Mouse (Mus musculus) testis, adult 2 months (tissue): ENCODE measurements around the gene Atp8a2. TPM values are rescaled to one million over a fixed set of nuclear protein-coding genes. Genes with fewer than 3 reads are reported as not detected.

Experiments
- H3K27ac ChIP-seq: fragments of 200-500 bp; 2 replicates; pipeline ENCODE4 v1.5.1; 2012; ENCODE audit warnings: low read depth, low read length; ENCODE audit not compliant: control insufficient read depth, insufficient read depth
- H3K27me3 ChIP-seq: fragments of 200-500 bp; 2 replicates; pipeline ENCODE4 v1.6.1; 2012; ENCODE audit warnings: mild to moderate bottlenecking, low read length, moderate library complexity; ENCODE audit not compliant: control insufficient read depth, insufficient read depth
- H3K36me3 ChIP-seq: fragments of 200-500 bp; 2 replicates; pipeline ENCODE4 v1.6.1; 2012; ENCODE audit warnings: mild to moderate bottlenecking, low read length; ENCODE audit not compliant: control insufficient read depth, insufficient read depth
- H3K4me1 ChIP-seq: fragments of 200-500 bp; 2 replicates; pipeline ENCODE4 v1.6.1; 2012; ENCODE audit warnings: low read length; ENCODE audit not compliant: control insufficient read depth, insufficient read depth
- H3K4me3 ChIP-seq: fragments of 200-500 bp; 2 replicates; pipeline ENCODE4 v1.5.1; 2012; ENCODE audit warnings: low read depth, mild to moderate bottlenecking, low read length, moderate library complexity, mixed read lengths; ENCODE audit not compliant: control insufficient read depth
- CTCF ChIP-seq: fragments of 200-500 bp; IDR thresholded peaks from 2 replicates; pipeline ENCODE4 v1.5.1; 2012; ENCODE audit warnings: low read depth, mild to moderate bottlenecking, inconsistent platforms, low read length, moderate library complexity; ENCODE audit not compliant: control insufficient read depth, insufficient read depth, insufficient replicate concordance
- POLR2A ChIP-seq: fragments of 200-500 bp; IDR thresholded peaks from 2 replicates; pipeline ENCODE4 v1.6.1; 2012; ENCODE audit warnings: low read depth, mild to moderate bottlenecking, inconsistent platforms, low read length, moderate library complexity; ENCODE audit not compliant: control insufficient read depth
- polyA plus RNA-seq: library from polyadenylated mRNA; depleted of rRNA; stranded (reverse); fragments of >200 nt; gene quantifications from 2 replicates; pipeline ENCODE4 v1.2.3, GENCODE M21; 2012; rRNA removed

Gene Atp8a2
- polyA plus RNA-seq, 1 experiment: 18.8 TPM

GRCm38 (mm10) chr14:59597398-59598259 lies 599.4 kb downstream of the Atp8a2 start, which contains the start of gene Cdadc1:
TSS of gene Cdadc1 (minus strand) at chr14:59597959.
- peak; percentile 87 for TF ChIP-seq POLR2A
- TF ChIP-seq CTCF: no peak
- peak within 1 kb of the TSS; percentile 78 for H3K27ac ChIP-seq
- H3K27me3 ChIP-seq: no peaks in the 10 kb centered on the region

GRCm38 (mm10) chr14:59594988-59595387 lies 602.0 kb downstream of the Atp8a2 start:
- no peaks in the 10 kb centered on the region for H3K36me3 ChIP-seq
- peaks cover 4% of the 10 kb centered on the region; the same call in 1 of the 2 replicates for H3K4me1 ChIP-seq
- TF ChIP-seq POLR2A: no peak
- TF ChIP-seq CTCF: no peak
- no peak overlapping the region for H3K4me3 ChIP-seq
- H3K27me3 ChIP-seq: no peaks in the 10 kb centered on the region
- no peak overlapping the region for H3K27ac ChIP-seq

More at GRCm38 (mm10) chr14:59597398-59598259, 599.4 kb downstream of the Atp8a2 start, which contains the start of gene Cdadc1:
- Histone ChIP-seq H3K4me3 (peak within 1 kb of the TSS; percentile 89), H3K4me1 (peaks cover 4% of the 10 kb centered on the region; the same call in 1 of the 2 replicates), H3K36me3 (no peaks in the 10 kb centered on the region)

GRCm38 (mm10) chr14:59592593-59592992 lies 604.4 kb downstream of the Atp8a2 start:
- Histone ChIP-seq H3K36me3 (peaks cover 4% of the 10 kb centered on the region), H3K27me3 (no peaks in the 10 kb centered on the region), H3K4me3 (no peak overlapping the region), H3K27ac (no peak overlapping the region), H3K4me1 (peaks cover 4% of the 10 kb centered on the region; the same call in 1 of the 2 replicates)
- TF ChIP-seq POLR2A (no peak), CTCF (no peak)

- H3K27me3 ChIP-seq: no peaks in the 10 kb centered on the region
- no peak overlapping the region for H3K4me3 ChIP-seq
- no peak overlapping the region for H3K27ac ChIP-seq
- TF ChIP-seq CTCF: no peak
- TF ChIP-seq POLR2A: no peak
- H3K4me1 ChIP-seq: peaks cover under 1% of the 10 kb centered on the region; the same call in 1 of the 2 replicates
- H3K36me3 ChIP-seq: peaks cover 4% of the 10 kb centered on the region
Observed at GRCm38 (mm10) chr14:59591901-59592300, 605.1 kb downstream of the Atp8a2 start.

DNA sequence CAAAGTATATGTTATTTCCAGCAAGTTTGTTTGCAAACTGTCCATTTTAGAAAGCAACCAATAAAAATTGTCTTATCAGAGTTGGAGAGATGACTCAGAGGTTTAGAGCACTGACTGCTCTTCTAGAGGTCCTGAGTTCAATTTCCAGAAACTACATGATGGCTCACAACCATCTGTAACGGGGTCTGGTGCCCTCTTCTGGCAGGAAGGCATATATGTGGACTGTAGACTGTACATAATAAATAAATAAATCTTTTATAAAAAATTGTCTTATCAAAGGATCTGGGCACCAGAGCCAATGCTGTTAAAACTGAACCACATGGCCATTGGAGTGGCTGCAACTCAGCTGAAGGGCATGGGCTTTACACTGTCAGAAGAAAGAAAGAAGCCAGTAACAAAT lies 606.4 kb downstream of the Atp8a2 start:
- Histone ChIP-seq H3K4me3 (no peak overlapping the region), H3K27me3 (no peaks in the 10 kb centered on the region), H3K27ac (no peak overlapping the region), H3K4me1 (no peaks in the 10 kb centered on the region), H3K36me3 (peaks cover 4% of the 10 kb centered on the region)
- TF ChIP-seq CTCF (no peak), POLR2A (no peak)

Other genes starting within 250 kb of the Atp8a2 start
- 0.97 and 1.1 TPM in 2 replicates for gene Nupl1, start 54.3 kb upstream of the Atp8a2 start, polyA plus RNA-seq
- 63.6 and 66.3 TPM in 2 replicates for gene Gm49336, start 54.3 kb upstream of the Atp8a2 start, polyA plus RNA-seq
- gene Mtmr6, start 68.0 kb upstream of the Atp8a2 start, polyA plus RNA-seq: 78.9 and 92.1 TPM in 2 replicates
- 37.6 and 44.4 TPM in 2 replicates for gene Amer2, start 176.1 kb upstream of the Atp8a2 start, polyA plus RNA-seq